Mouse (Mus musculus): Measurements from ENCODE around the gene Vgll1.
A peak's percentile ranks its signal among the peaks of the same experiment; 100 is the strongest.

Gene Vgll1

GRCm38 (mm10) chrX:57087806-57088205 is at the start of gene Vgll1:
TSS of gene Vgll1 (plus strand) at chrX:57088106.
- DNase-seq (ENCODE audit: low read depth), result no peak

DNA sequence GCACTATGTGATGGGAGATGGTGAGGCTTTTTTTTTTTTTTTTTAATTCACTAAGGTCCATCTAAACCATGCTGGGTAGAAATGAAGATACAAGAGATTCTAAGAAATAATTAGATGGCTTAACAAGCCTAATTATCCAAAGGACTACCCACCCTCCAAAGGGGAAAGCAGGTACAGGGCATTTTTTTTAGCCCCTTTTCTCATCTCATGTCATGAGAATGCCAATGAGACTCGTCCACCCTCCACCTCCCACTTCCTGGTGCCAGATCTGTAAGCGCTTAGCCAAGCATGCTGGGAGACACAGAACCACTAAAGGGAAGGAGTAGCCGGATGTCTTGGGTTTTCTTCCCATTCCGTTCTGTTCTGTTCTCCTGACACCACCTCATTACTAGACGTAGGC is 45.1 kb upstream of the Vgll1 start, which contains the start of gene Brs3:
Gene Brs3 (plus strand): TSS at position 301 of the 400 bp plus-strand sequence.
- no peak for DNase-seq (ENCODE audit: low read depth)

DNA sequence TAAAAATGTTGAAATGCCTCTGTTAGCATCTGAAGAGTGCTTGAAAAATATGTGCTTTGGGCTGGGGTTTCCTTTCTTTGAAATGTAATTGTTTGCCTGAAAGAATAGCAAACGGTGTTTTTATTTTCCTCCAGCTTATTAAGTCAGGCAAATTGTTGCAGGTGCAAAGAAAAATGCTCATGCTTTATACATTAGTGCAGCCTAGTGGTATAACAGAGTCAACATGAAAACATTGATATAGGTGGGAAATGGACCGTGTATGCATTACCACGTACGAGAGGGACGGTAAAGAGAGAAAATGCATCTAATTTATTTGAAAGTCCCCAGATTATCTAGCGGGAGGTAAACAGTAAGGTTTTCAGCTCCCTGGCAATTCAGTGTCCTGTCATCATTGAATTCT is 44.0 kb upstream of the Vgll1 start:
- DNase-seq (ENCODE audit: low read depth), result no peak

DNA sequence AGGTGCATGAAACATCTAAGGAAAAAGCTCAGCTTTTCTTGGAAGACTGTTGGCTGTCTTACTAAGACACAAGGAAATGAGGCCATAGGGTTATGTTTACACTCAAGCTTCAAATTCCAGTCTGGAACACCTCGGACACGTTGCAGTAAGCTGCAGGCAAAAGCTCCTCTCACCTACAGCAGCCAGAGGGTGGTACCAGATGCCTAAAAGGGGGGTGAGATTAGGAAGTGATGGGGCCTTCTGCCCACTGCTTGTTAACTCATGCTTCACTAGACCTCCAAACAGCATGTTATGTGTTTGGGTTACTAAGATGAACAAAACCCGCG is 35.1 kb upstream of the Vgll1 start:
- no peak for DNase-seq (ENCODE audit: low read depth)

- peak; percentile 88 for DNase-seq (ENCODE audit: low read depth)
These were observed 34.5 kb upstream of the Vgll1 start, which contains the start of gene Htatsf1 for GRCm38 (mm10) chrX:57053174-57053992. TSS of gene Htatsf1 (plus strand) at chrX:57053583.

- DNase-seq (ENCODE audit: low read depth), result no peak
These were observed 33.9 kb upstream of the Vgll1 start for GRCm38 (mm10) chrX:57053993-57054385.

GRCm38 (mm10) chrX:57081496-57081895 is 6.4 kb upstream of the Vgll1 start:
- DNase-seq (ENCODE audit: low read depth), result no peak

- DNase-seq (ENCODE audit: low read depth), result no peak
These were observed 15.5 kb downstream of the Vgll1 start for GRCm38 (mm10) chrX:57103415-57103814.

DNA sequence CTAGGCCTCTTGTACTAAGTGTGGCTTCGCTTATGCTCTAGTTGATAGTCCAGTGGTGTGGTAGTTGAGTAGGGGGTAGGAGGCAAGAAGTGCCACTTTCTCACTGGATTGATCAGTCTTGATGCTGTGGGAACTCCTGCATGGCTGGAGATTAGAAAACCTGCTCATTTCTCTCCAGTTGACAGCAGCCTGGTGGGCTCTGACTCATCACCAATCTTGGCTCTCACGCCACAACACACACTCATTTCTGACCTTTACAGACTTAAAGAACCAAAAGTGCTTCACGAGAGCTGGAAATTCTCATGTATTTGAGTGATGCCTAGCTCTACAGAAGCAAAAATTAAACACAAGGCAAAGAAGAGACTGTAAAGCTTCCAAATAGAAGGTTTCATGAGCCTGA is 19.1 kb downstream of the Vgll1 start:
- peak; percentile 1 for DNase-seq (ENCODE audit: low read depth)

- DNase-seq (ENCODE audit: low read depth), result no peak
These were observed 30.2 kb downstream of the Vgll1 start for GRCm38 (mm10) chrX:57118143-57118542.

GRCm38 (mm10) chrX:57120768-57121167 is 32.9 kb downstream of the Vgll1 start:
- peak; percentile 27 for DNase-seq (ENCODE audit: low read depth)

- DNase-seq (ENCODE audit: low read depth), result peak; percentile 19
These were observed 42.7 kb downstream of the Vgll1 start for GRCm38 (mm10) chrX:57130633-57131032.

DNA sequence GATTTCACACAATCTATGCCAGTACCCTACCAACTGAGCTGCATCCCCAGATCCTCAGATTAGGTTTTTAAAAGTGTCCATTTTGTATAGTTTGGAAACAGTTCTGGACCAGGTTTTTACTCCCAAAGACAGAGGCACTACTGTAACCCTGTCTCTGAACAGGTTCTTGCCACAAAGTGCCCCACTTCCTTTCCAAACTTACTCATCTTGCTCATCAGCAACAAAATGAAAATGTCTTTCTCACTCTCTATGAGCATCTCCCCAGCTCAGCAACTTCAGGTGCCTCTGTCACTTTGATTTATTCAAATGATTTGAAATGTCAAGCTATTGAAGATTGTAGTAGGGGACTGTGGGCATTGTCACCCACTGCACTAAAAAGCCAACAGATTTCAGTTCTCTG is 49.7 kb downstream of the Vgll1 start:
- DNase-seq (ENCODE audit: low read depth), result peak; percentile 26

GRCm38 (mm10) chrX:57153520-57153919 is 65.6 kb downstream of the Vgll1 start:
- no peak for DNase-seq (ENCODE audit: low read depth)
